7 mouse cellular contexts compared by ENCODE assay signal in genomic region chr6:126739326-126740210, GRCm38 (mm10). TPM values are rescaled to one million over a fixed set of nuclear protein-coding genes. Genes with fewer than 3 reads are reported as not detected.
A peak's percentile ranks its signal among the peaks of the same experiment; 100 is the strongest.
DNase-seq lines count a peak whose midpoint lies in the region; ATAC-seq lines count a peak whose summit lies in the region.

No protein-coding gene starts in this region.

- DNase-seq in lung, postnatal 25 days (ENCODE audit: low spot score), result no peak
- peak; percentile 71 for DNase-seq in embryonic facial prominence, embryonic 10.5 days (ENCODE audit: low spot score)
- DNase-seq in layer of hippocampus, postnatal 25 days (ENCODE audit: extremely low spot score in 1 of 2, low spot score in 1 of 2), result peak; percentile 44 to 48

- peak overlapping the region; percentile 37 for H3K9ac ChIP-seq in lung, embryonic 15.5 days
- H3K9ac ChIP-seq in heart, embryonic 16.5 days (ENCODE audit: low read length), result peak overlapping the region; percentile 62
- peak overlapping the region; percentile 77 for H3K9ac ChIP-seq in midbrain, embryonic 16.5 days (ENCODE audit: low read depth, low read length)

- no peaks in the 10 kb centered on the region for H3K36me3 ChIP-seq in lung, embryonic 15.5 days
- peaks cover 11% of the 10 kb centered on the region; the same call in 1 of the 2 replicates for H3K36me3 ChIP-seq in embryonic facial prominence, embryonic 10.5 days (replicated peaks)
- H3K36me3 ChIP-seq in heart, embryonic 16.5 days (ENCODE audit: control insufficient read depth, insufficient read depth), result no peaks in the 10 kb centered on the region
- H3K36me3 ChIP-seq in midbrain, embryonic 16.5 days (ENCODE audit: control insufficient read depth, insufficient read depth, low read length), result peaks cover 3% of the 10 kb centered on the region; the same call in 1 of the 2 replicates

- H3K9me3 ChIP-seq in lung, embryonic 15.5 days, result no peaks in the 10 kb centered on the region
- H3K9me3 ChIP-seq in embryonic facial prominence, embryonic 10.5 days, result 0 out of 2 replicates have a peak, but pooled peaks cover 2% of the 10 kb centered on the region
- peaks cover 4% of the 10 kb centered on the region for H3K9me3 ChIP-seq in heart, embryonic 16.5 days (replicated peaks; ENCODE audit: control insufficient read depth, low read length)
- H3K9me3 ChIP-seq in midbrain, embryonic 16.5 days (replicated peaks; ENCODE audit: control insufficient read depth, low read length, poor library complexity, severe bottlenecking), result no peaks in the 10 kb centered on the region

- ATAC-seq in lung, embryonic 15.5 days (ENCODE audit: borderline replicate concordance, extremely low read depth, low FRiP score, low TSS enrichment), result peak; percentile 33; the same call in 1 of the 2 replicates
- ATAC-seq in heart, embryonic 16.5 days (replicated peaks; ENCODE audit: extremely low read depth, insufficient read depth, low FRiP score), result no peak
- ATAC-seq in midbrain, embryonic 16.5 days, result peak; percentile 66
- ATAC-seq in megakaryocyte-erythroid progenitor cell, adult 5-6 weeks (replicated peaks; ENCODE audit: low FRiP score, low TSS enrichment, poor library complexity, severe bottlenecking), result no peak

- H3K4me3 ChIP-seq in lung, embryonic 15.5 days, result peak overlapping the region; percentile 48
- H3K4me3 ChIP-seq in embryonic facial prominence, embryonic 10.5 days, result peak overlapping the region; percentile 74
- peak overlapping the region; percentile 55 for H3K4me3 ChIP-seq in heart, embryonic 16.5 days (ENCODE audit: low read length)
- H3K4me3 ChIP-seq in midbrain, embryonic 16.5 days (ENCODE audit: low read depth, low read length), result peak overlapping the region; percentile 72

- H3K27ac ChIP-seq in lung, embryonic 15.5 days, result no peak overlapping the region
- H3K27ac ChIP-seq in embryonic facial prominence, embryonic 10.5 days (replicated peaks), result peak overlapping the region; percentile 80
- H3K27ac ChIP-seq in heart, embryonic 16.5 days (ENCODE audit: low read length), result no peak overlapping the region
- peak overlapping the region; percentile 79 for H3K27ac ChIP-seq in midbrain, embryonic 16.5 days (ENCODE audit: low read length)

- peak overlapping the region; percentile 96 for H3K4me2 ChIP-seq in lung, embryonic 15.5 days
- peak overlapping the region; percentile 67 for H3K4me2 ChIP-seq in heart, embryonic 16.5 days (ENCODE audit: low read depth, low read length)
- peak overlapping the region; percentile 83 for H3K4me2 ChIP-seq in midbrain, embryonic 16.5 days (ENCODE audit: low read length)

- peaks cover 56% of the 10 kb centered on the region for H3K27me3 ChIP-seq in lung, embryonic 15.5 days
- peaks cover 61% of the 10 kb centered on the region for H3K27me3 ChIP-seq in embryonic facial prominence, embryonic 10.5 days (replicated peaks; ENCODE audit: low read depth, poor library complexity, severe bottlenecking)
- H3K27me3 ChIP-seq in heart, embryonic 16.5 days (ENCODE audit: control insufficient read depth, insufficient read depth, low read length), result peaks cover 55% of the 10 kb centered on the region
- H3K27me3 ChIP-seq in midbrain, embryonic 16.5 days (ENCODE audit: control insufficient read depth, insufficient read depth, low read depth, low read length), result 0 out of 2 replicates have a peak, but pooled peaks cover 6% of the 10 kb centered on the region

- peaks cover 9% of the 10 kb centered on the region for H3K4me1 ChIP-seq in lung, embryonic 15.5 days
- H3K4me1 ChIP-seq in embryonic facial prominence, embryonic 10.5 days, result peaks cover 32% of the 10 kb centered on the region
- peaks cover 8% of the 10 kb centered on the region; the same call in 1 of the 2 replicates for H3K4me1 ChIP-seq in heart, embryonic 16.5 days (ENCODE audit: control insufficient read depth, insufficient read depth, low read length)
- H3K4me1 ChIP-seq in midbrain, embryonic 16.5 days (ENCODE audit: control insufficient read depth, insufficient read depth, low read length), result peaks cover 25% of the 10 kb centered on the region

- WGBS in lung, embryonic 15.5 days, result under 1% methylated on average over 67 of the region's 67 CpGs
- 1% methylated on average over 67 of the region's 67 CpGs for WGBS in embryonic facial prominence, embryonic 10.5 days
- WGBS in heart, embryonic 16.5 days, result 1% methylated on average over 67 of the region's 67 CpGs
- under 1% methylated on average over 67 of the region's 67 CpGs for WGBS in midbrain, embryonic 16.5 days

RNA-seq across cellular contexts. Expression of gene Kcna6, which starts 0.9 kb away (rescaled TPM):
- polyA plus RNA-seq in lung, embryonic 15.5 days (2015; fragmentation: Nextera tagmentation; extraction: Ambion mirVana), result 1.2 and 1.6 TPM in 2 replicates
- polyA plus RNA-seq in embryonic facial prominence, embryonic 10.5 days (2016; fragmentation: Nextera tagmentation; extraction: Ambion mirVana), result 6.7 and 8.1 TPM in 2 replicates
- 0.98 and 1.3 TPM in 2 replicates for polyA plus RNA-seq in heart, embryonic 16.5 days (2015; fragmentation: Nextera tagmentation; extraction: Ambion mirVana)
- total RNA-seq in layer of hippocampus, postnatal 25 days (2021), result 10 to 100 TPM; 48.6 to 51.2 TPM
- polyA plus RNA-seq in midbrain, embryonic 16.5 days (2015; fragmentation: Nextera tagmentation; extraction: Ambion mirVana), result 22.7 and 28.8 TPM in 2 replicates
- not detected in 2 replicates for total RNA-seq in megakaryocyte-erythroid progenitor cell, adult 5-6 weeks (2014; fragmentation: Nextera tagmentation)
- not detected in 2 replicates for total RNA-seq in megakaryocyte-erythroid progenitor cell, adult 5-6 weeks (2017)

Comparison
In these comparisons a context has a peak if more than half of its experiments do, and no peak if none do; other contexts are left out.
1. ATAC-seq: peak in lung, embryonic 15.5 days (single experiment) and midbrain, embryonic 16.5 days (single experiment); none in heart, embryonic 16.5 days (single experiment) and megakaryocyte-erythroid progenitor cell, adult 5-6 weeks (single experiment).
2. H3K27ac ChIP-seq: peak in embryonic facial prominence, embryonic 10.5 days (single experiment) and midbrain, embryonic 16.5 days (single experiment); none in lung, embryonic 15.5 days (single experiment) and heart, embryonic 16.5 days (single experiment).
3. Peak in every context shown above with its lines, with median percentiles within 50 percentile points of each other: H3K4me2 ChIP-seq, H3K4me3 ChIP-seq and H3K9ac ChIP-seq.